Mouse (Mus musculus): ENCODE data around the gene Kras. TPM values are rescaled to one million over a fixed set of nuclear protein-coding genes. Genes with fewer than 3 reads are reported as not detected.

The Kras gene
- polyA plus RNA-seq, 1 experiment from 2014 or later, result 86.8 TPM

DNA sequence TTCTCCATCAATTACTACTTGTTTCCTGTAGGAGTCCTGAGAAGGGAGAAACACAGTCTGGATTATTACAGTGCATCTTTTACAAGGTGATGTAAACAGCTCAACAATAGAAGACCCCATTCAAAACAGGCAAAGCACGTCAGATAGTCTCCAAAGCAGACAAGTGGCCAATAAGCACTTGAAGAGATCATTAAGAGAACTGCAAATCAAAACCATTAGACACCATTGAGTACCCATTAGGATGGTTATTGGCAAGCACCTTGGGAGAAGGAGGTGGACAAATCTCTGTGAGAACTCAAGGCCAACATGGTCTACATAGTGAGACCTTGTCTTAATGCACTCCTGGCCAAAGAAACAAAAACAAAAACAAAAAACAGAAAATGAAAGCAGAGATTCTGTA lies 15.6 kb downstream of the Kras start:
- no peak overlapping the region for H3K27ac ChIP-seq (ENCODE audit: low read length)
- no peak overlapping the region for H3K4me3 ChIP-seq (ENCODE audit: low read depth, low read length)
- H3K36me3 ChIP-seq (ENCODE audit: control insufficient read depth, insufficient read depth, low read length), result 0 out of 2 replicates have a peak, but pooled peaks cover 3% of the 10 kb centered on the region
- no peak for ATAC-seq
- H3K4me2 ChIP-seq (ENCODE audit: low read length), result no peak overlapping the region
- WGBS, result 81% methylated on average over 1 of the region's 1 CpGs
- H3K9me3 ChIP-seq (replicated peaks; ENCODE audit: control insufficient read depth, low read length, poor library complexity, severe bottlenecking), result no peaks in the 10 kb centered on the region
- no peak overlapping the region for H3K9ac ChIP-seq (ENCODE audit: low read depth, low read length)
- no peaks in the 10 kb centered on the region for H3K4me1 ChIP-seq (ENCODE audit: control insufficient read depth, insufficient read depth, low read length)
- no peaks in the 10 kb centered on the region for H3K27me3 ChIP-seq (ENCODE audit: control insufficient read depth, insufficient read depth, low read depth, low read length)

DNA sequence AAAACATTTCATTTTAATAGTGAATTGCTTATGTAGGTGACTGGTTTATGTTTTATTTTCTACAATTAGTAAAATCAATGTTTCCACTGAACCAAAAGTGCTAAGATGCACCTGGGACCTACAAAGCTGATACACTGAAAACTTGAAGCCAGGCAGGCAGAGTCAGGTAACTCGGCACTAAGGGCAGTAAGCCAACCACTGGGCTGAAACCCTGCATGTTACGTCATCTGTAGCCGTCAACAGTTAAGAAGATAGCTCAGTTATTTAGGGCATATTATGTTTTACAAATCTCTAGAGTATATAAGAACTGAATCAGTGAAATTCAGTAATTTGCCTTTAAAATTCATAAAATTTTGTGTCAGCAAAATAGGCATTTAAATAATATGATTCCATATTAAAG lies 23.7 kb downstream of the Kras start:
- Histone ChIP-seq H3K4me2 (ENCODE audit: low read length) (no peak overlapping the region), H3K4me1 (ENCODE audit: control insufficient read depth, insufficient read depth, low read length) (no peaks in the 10 kb centered on the region), H3K27ac (ENCODE audit: low read length) (no peak overlapping the region), H3K9me3 (replicated peaks; ENCODE audit: control insufficient read depth, low read length, poor library complexity, severe bottlenecking) (no peaks in the 10 kb centered on the region), H3K9ac (ENCODE audit: low read depth, low read length) (no peak overlapping the region), H3K4me3 (ENCODE audit: low read depth, low read length) (no peak overlapping the region), H3K27me3 (ENCODE audit: control insufficient read depth, insufficient read depth, low read depth, low read length) (no peaks in the 10 kb centered on the region), H3K36me3 (ENCODE audit: control insufficient read depth, insufficient read depth, low read length) (0 out of 2 replicates have a peak, but pooled peaks cover 3% of the 10 kb centered on the region)
- ATAC-seq, result no peak
- 93% methylated on average over 3 of the region's 3 CpGs for WGBS

DNA sequence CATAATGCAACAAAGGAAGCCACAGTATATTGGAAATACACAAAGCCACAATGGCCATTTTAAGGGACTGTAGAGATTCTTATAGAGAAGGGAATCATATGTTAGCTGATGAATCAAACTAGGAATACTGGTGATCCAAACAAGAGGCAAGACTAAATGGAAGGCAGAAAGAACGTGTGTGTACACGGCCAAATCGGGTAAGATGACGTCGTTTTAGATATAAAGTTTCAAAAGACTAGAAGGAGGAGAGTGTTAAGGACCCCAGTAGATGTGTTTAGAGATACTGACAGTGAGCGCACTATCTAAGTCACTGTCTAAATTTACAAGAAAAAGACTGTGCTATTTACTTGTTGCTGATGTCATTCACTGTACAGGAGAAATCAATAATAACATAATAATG lies 25.8 kb downstream of the Kras start:
- no peaks in the 10 kb centered on the region; the same call in 1 of the 2 replicates for H3K36me3 ChIP-seq (ENCODE audit: control insufficient read depth, insufficient read depth, low read length)
- H3K27me3 ChIP-seq (ENCODE audit: control insufficient read depth, insufficient read depth, low read depth, low read length), result no peaks in the 10 kb centered on the region
- no peak overlapping the region for H3K9ac ChIP-seq (ENCODE audit: low read depth, low read length)
- no peak overlapping the region for H3K4me3 ChIP-seq (ENCODE audit: low read depth, low read length)
- no peak overlapping the region for H3K4me2 ChIP-seq (ENCODE audit: low read length)
- ATAC-seq, result no peak
- H3K27ac ChIP-seq (ENCODE audit: low read length), result no peak overlapping the region
- 94% methylated on average over 6 of the region's 6 CpGs for WGBS
- no peaks in the 10 kb centered on the region for H3K4me1 ChIP-seq (ENCODE audit: control insufficient read depth, insufficient read depth, low read length)
- H3K9me3 ChIP-seq (replicated peaks; ENCODE audit: control insufficient read depth, low read length, poor library complexity, severe bottlenecking), result no peaks in the 10 kb centered on the region

DNA sequence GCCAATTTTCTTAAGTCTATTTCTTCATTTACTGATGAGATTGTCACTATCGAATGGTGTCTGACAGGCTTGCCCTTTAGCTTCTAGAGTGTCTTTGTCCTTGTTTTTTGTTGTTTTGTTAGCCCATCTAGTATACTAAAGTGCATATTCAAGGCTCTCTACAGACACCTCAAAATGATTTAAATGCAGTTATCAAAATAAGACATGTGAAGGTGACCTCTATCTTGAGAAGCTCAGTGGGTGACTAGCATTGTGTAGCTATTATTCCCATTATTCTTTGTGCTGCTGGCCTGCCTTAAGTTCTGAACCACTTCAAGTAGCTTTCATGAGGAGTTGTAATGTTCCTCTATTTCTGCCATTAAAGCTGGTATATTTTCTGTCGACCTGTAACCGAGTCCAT lies 34.2 kb downstream of the Kras start:
- peaks cover 9% of the 10 kb centered on the region for H3K36me3 ChIP-seq (ENCODE audit: control insufficient read depth, insufficient read depth, low read length)
- H3K27ac ChIP-seq (ENCODE audit: low read length), result no peak overlapping the region
- no peaks in the 10 kb centered on the region for H3K27me3 ChIP-seq (ENCODE audit: control insufficient read depth, insufficient read depth, low read depth, low read length)
- no peak overlapping the region for H3K4me2 ChIP-seq (ENCODE audit: low read length)
- no peak for ATAC-seq
- no peak overlapping the region for H3K9ac ChIP-seq (ENCODE audit: low read depth, low read length)
- H3K4me1 ChIP-seq (ENCODE audit: control insufficient read depth, insufficient read depth, low read length), result peaks cover 9% of the 10 kb centered on the region
- whole genome bisulfite sequencing, result 96% methylated on average over 3 of the region's 3 CpGs
- H3K9me3 ChIP-seq (replicated peaks; ENCODE audit: control insufficient read depth, low read length, poor library complexity, severe bottlenecking), result no peaks in the 10 kb centered on the region
- H3K4me3 ChIP-seq (ENCODE audit: low read depth, low read length), result no peak overlapping the region

DNA sequence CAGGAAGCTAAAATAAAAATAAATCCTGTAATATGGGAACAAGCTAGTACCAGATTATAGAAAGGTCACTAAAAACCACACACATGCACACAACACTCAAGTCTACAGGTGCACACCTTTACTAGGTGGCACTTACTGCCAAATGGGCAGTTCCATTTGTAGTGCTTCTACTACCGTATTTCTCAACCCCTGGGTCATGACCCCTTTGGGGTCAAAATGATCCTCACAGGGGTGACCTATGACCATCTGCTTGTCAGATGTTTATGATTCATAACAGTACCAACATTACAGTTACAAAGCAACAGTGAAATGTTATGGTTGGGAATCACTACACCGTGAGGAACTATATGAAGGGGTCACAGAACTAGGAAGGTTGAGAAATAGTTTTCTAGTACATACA lies 36.1 kb downstream of the Kras start:
- Histone ChIP-seq H3K27ac (ENCODE audit: low read length) (no peak overlapping the region), H3K4me2 (ENCODE audit: low read length) (no peak overlapping the region), H3K4me3 (ENCODE audit: low read depth, low read length) (no peak overlapping the region), H3K4me1 (ENCODE audit: control insufficient read depth, insufficient read depth, low read length) (peaks cover 13% of the 10 kb centered on the region), H3K9ac (ENCODE audit: low read depth, low read length) (no peak overlapping the region), H3K9me3 (replicated peaks; ENCODE audit: control insufficient read depth, low read length, poor library complexity, severe bottlenecking) (no peaks in the 10 kb centered on the region), H3K27me3 (ENCODE audit: control insufficient read depth, insufficient read depth, low read depth, low read length) (no peaks in the 10 kb centered on the region), H3K36me3 (ENCODE audit: control insufficient read depth, insufficient read depth, low read length) (peaks cover 8% of the 10 kb centered on the region)
- ATAC-seq, result no peak
- WGBS, result 84% methylated on average over 2 of the region's 2 CpGs

DNA sequence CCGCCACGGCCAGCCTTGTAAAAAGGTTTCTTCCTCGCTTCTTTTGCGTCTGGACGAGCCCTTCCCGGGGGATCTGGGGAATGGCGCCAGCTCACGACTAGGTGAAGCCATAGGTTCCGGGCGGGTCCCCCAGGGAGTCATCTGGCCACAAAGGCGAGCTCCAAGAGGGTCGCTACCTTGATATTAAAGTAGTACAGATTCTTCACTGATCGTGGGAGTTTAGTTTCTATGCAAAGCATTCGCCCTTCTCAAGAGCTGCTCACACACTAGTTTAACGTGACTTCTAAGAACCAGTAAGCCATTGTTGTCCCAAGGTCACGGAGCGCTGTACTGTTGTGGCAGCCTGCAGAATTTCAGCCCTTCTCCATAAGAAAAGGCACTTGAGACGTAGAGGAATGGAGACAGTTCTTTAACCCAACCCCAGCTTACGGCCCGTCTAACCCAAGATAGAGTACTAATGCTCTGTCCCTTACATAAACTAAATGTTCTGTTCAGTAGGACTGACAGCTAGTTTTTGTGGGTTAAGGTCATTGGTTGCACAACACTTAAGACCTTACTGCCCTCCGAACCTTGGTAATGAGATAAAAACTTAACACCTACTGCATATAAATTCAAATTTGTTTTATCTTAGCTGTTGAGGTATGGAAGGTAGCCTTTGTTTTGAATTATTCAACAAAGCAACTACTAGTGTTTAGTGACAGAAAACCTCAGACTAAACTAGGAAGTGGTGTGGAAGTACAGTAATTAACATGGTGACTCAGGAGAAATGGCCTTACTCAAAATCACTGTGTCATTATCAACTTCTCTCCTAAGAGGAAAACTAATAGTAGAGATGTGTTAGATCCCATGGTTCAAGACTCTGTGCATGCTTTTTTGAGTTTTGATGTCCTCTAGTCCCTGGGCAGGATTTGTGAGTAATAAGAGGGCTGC lies 38.4 kb downstream of the Kras start:
- H3K36me3 ChIP-seq (ENCODE audit: control insufficient read depth, insufficient read depth, low read length), result no peaks in the 10 kb centered on the region
- 4% methylated on average over 21 of the region's 21 CpGs for WGBS
- ATAC-seq, result peak; percentile 15

DNA sequence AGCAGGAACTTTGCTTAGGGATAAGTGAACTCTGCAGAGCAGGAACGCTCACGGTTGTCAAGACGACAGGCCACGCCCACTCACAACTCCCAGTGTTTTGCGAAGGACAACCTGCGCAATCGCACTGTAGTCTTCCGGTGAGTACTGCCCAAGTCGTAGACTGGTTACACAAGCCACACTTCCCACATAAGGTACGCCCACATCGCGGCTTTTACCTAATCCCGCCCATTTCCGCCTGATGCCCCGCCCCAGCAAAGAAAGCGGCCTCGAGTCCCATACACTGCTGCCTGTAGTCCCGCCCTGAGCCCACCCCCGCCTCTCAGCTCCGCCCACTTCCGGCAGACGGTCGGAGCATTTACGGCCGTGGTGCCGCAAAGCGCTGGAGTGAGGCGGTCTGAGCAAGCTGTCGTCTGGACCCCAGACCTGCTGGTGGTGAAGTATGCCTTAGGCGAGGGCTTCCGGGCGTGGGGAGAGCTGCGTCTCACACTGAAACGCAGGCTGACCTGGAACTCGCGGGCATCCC lies 39.2 kb downstream of the Kras start, which contains the start of the genes Casc1 and Etfrf1:
TSS of gene Casc1 (minus strand) at position 190 of the 523 bp plus-strand sequence.
TSS of gene Etfrf1 (plus strand) at position 319 of the 523 bp plus-strand sequence.
- Histone ChIP-seq H3K9me3 (replicated peaks; ENCODE audit: control insufficient read depth, low read length, poor library complexity, severe bottlenecking) (no peaks in the 10 kb centered on the region), H3K9ac (ENCODE audit: low read depth, low read length) (peak within 1 kb of the TSS; percentile 88), H3K27ac (ENCODE audit: low read length) (peak within 1 kb of the TSS; percentile 95), H3K4me1 (ENCODE audit: control insufficient read depth, insufficient read depth, low read length) (peaks cover 13% of the 10 kb centered on the region), H3K36me3 (ENCODE audit: control insufficient read depth, insufficient read depth, low read length) (no peaks in the 10 kb centered on the region), H3K27me3 (ENCODE audit: control insufficient read depth, insufficient read depth, low read depth, low read length) (no peaks in the 10 kb centered on the region), H3K4me2 (ENCODE audit: low read length) (peak within 1 kb of the TSS; percentile 75), H3K4me3 (ENCODE audit: low read depth, low read length) (peak within 1 kb of the TSS; percentile 78)
- peak; percentile 100 for ATAC-seq
- WGBS, result under 1% methylated on average over 36 of the region's 36 CpGs

More for the DNA sequence above, 38.4 kb downstream of the Kras start:
- Histone ChIP-seq H3K9ac (ENCODE audit: low read depth, low read length) (peak overlapping the region; percentile 88), H3K27ac (ENCODE audit: low read length) (peak overlapping the region; percentile 95), H3K9me3 (replicated peaks; ENCODE audit: control insufficient read depth, low read length, poor library complexity, severe bottlenecking) (no peaks in the 10 kb centered on the region), H3K27me3 (ENCODE audit: control insufficient read depth, insufficient read depth, low read depth, low read length) (no peaks in the 10 kb centered on the region), H3K4me3 (ENCODE audit: low read depth, low read length) (peak overlapping the region; percentile 78), H3K4me2 (ENCODE audit: low read length) (peak overlapping the region; percentile 75), H3K4me1 (ENCODE audit: control insufficient read depth, insufficient read depth, low read length) (peaks cover 13% of the 10 kb centered on the region)

DNA sequence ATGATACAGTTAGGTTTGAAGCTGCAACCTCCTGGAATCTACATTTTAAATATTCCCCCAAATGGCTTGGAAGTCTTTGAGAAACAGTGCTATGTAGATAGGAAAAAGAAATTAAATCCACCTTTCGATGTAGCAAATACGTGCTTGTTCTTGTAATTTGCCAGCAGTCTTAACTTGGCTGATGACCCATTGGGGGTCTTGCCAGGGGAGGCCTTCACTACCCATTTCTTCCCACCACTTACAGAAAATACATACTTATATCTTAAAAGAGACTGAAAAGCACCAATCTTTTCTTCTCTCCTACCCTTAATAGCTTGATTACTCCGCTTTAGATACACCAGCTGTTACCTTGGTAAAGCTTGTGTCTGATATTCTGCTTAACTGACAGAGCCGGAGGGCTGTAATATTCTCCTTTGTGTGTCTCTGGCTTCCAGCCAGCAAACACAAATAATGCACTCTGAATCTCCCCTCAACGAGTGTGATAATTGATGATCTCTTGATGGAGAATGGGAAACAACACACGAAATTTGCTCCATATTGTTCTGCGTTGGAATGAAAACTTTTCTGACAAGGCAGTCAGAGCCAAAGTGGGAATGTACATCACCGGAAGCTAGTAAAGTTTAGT lies 39.9 kb downstream of the Kras start:
- 0 out of 2 replicates have a peak overlapping the region, but pooled peaks have one; percentile 28 for H3K27ac ChIP-seq (ENCODE audit: low read length)
- peak overlapping the region; percentile 78 for H3K4me3 ChIP-seq (ENCODE audit: low read depth, low read length)
- H3K4me1 ChIP-seq (ENCODE audit: control insufficient read depth, insufficient read depth, low read length), result peaks cover 13% of the 10 kb centered on the region
- 31% methylated on average over 8 of the region's 8 CpGs for WGBS
- H3K27me3 ChIP-seq (ENCODE audit: control insufficient read depth, insufficient read depth, low read depth, low read length), result no peaks in the 10 kb centered on the region
- peak overlapping the region; percentile 59 for H3K4me2 ChIP-seq (ENCODE audit: low read length)
- ATAC-seq, result peak; percentile 0; the same call in 1 of the 2 replicates
- no peak overlapping the region for H3K9ac ChIP-seq (ENCODE audit: low read depth, low read length)
- H3K36me3 ChIP-seq (ENCODE audit: control insufficient read depth, insufficient read depth, low read length), result no peaks in the 10 kb centered on the region
- no peaks in the 10 kb centered on the region for H3K9me3 ChIP-seq (replicated peaks; ENCODE audit: control insufficient read depth, low read length, poor library complexity, severe bottlenecking)
